Mouse (Mus musculus): ENCODE measurements around the gene Cd151. TPM values are rescaled to one million over a fixed set of nuclear protein-coding genes. Genes with fewer than 3 reads are reported as not detected.
A peak's percentile ranks its signal among the peaks of the same experiment; 100 is the strongest.
"Not testable (repeated sequence)": the region's sequence is repeated elsewhere in the genome, so short reads cannot be mapped to it uniquely, and the experiment has no call there.

Cd151 gene
- polyA plus RNA-seq, 1 experiment from 2014 or later, result 4.1 TPM

GRCm38 (mm10) chr7:141437178-141438120, 29.7 kb upstream of the Cd151 start, which contains the start of gene Slc25a22:
Slc25a22 (minus strand) TSS chr7:141437892.
- Histone ChIP-seq H3K9ac (peak within 1 kb of the TSS; percentile 83), H3K27me3 (no peaks in the 10 kb centered on the region), H3K4me3 (replicated peaks) (peak within 1 kb of the TSS; percentile 71), H3K4me1 (replicated peaks) (peaks cover 84% of the 10 kb centered on the region), H3K9me3 (replicated peaks) (no peaks in the 10 kb centered on the region), H3K27ac (peak within 1 kb of the TSS; percentile 75), H3K36me3 (peaks cover 64% of the 10 kb centered on the region), H3K4me2 (peak within 1 kb of the TSS; percentile 93)
- peak; percentile 69 for DNase-seq
- WGBS (ENCODE audit: insufficient replicate concordance), result 6% methylated on average over 53 of the region's 53 CpGs
- ATAC-seq (ENCODE audit: low read depth), result peak; percentile 78

DNA sequence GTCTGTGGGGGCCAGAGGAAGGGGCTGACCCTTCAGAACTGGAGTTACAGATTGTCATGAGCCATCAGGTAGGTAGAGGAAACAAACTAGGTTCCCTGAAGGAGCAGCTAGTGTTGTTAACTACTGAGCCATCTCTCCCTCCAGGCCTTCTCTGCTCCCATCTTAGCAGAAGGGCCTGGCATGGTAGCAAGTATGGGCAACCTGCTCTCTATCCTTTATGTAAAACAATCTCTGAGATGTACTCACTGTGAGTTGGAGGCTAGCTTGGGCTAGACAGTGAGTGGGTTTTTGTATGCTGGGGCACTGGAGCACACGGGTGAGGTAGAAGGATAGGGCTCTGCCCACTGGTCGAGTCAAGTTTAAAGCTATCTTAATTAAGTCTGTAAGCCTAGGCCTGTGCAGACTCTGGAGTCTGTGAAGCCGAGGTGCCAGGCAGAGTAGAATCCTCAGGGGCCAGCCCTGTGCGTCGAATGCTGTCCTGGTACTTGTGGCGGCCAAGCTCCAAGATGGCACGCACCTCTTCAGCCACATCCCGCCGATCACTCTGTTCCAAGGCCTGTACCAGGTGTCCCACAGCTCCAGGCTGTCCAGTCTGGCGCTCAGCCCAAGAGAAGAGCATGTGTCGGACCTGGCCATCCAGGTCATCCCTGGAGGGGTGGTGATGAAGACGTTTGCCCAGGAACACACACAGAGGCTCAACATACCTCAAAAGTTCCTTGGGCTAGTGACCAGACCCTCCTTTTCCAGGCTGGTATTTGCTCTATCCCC, 28.8 kb upstream of the Cd151 start:
- H3K9ac ChIP-seq, result peak overlapping the region; percentile 83; the same call in 1 of the 2 replicates
- no peak overlapping the region for H3K4me3 ChIP-seq (replicated peaks)
- DNase-seq (no peak), ATAC-seq (ENCODE audit: low read depth) (no peak)
- WGBS (ENCODE audit: insufficient replicate concordance), result 86% methylated on average over 12 of the region's 12 CpGs
- peaks cover 61% of the 10 kb centered on the region for H3K36me3 ChIP-seq
- no peaks in the 10 kb centered on the region for H3K27me3 ChIP-seq
- H3K4me1 ChIP-seq (replicated peaks), result peaks cover 86% of the 10 kb centered on the region
- no peaks in the 10 kb centered on the region for H3K9me3 ChIP-seq (replicated peaks)
- H3K27ac ChIP-seq, result peak overlapping the region; percentile 36
- H3K4me2 ChIP-seq, result no peak overlapping the region

GRCm38 (mm10) chr7:141439140-141439679, 28.0 kb upstream of the Cd151 start:
- Histone ChIP-seq H3K4me2 (no peak overlapping the region), H3K27ac (no peak overlapping the region; the same call in 1 of the 2 replicates), H3K9me3 (replicated peaks) (no peaks in the 10 kb centered on the region), H3K4me3 (replicated peaks) (no peak overlapping the region), H3K4me1 (replicated peaks) (peaks cover 84% of the 10 kb centered on the region), H3K36me3 (peaks cover 54% of the 10 kb centered on the region), H3K9ac (no peak overlapping the region), H3K27me3 (no peaks in the 10 kb centered on the region)
- ATAC-seq (ENCODE audit: low read depth) (no peak), DNase-seq (no peak)
- 91% methylated on average over 10 of the region's 10 CpGs for WGBS (ENCODE audit: insufficient replicate concordance)

GRCm38 (mm10) chr7:141439811-141440210, 27.4 kb upstream of the Cd151 start:
- WGBS (ENCODE audit: insufficient replicate concordance), result 90% methylated on average over 11 of the region's 11 CpGs
- H3K4me1 ChIP-seq (replicated peaks), result peaks cover 84% of the 10 kb centered on the region
- no peak overlapping the region for H3K27ac ChIP-seq
- no peaks in the 10 kb centered on the region for H3K27me3 ChIP-seq
- H3K36me3 ChIP-seq, result peaks cover 54% of the 10 kb centered on the region
- no peak for ATAC-seq (ENCODE audit: low read depth)
- no peak overlapping the region for H3K9ac ChIP-seq
- no peak overlapping the region for H3K4me3 ChIP-seq (replicated peaks)
- no peak overlapping the region for H3K4me2 ChIP-seq
- H3K9me3 ChIP-seq (replicated peaks), result no peaks in the 10 kb centered on the region
- no peak for DNase-seq

GRCm38 (mm10) chr7:141440613-141441012, 26.6 kb upstream of the Cd151 start:
- no peak for DNase-seq
- H3K36me3 ChIP-seq, result peaks cover 54% of the 10 kb centered on the region
- peaks cover 78% of the 10 kb centered on the region for H3K4me1 ChIP-seq (replicated peaks)
- no peak for ATAC-seq (ENCODE audit: low read depth)
- H3K27me3 ChIP-seq, result no peaks in the 10 kb centered on the region
- no peak overlapping the region for H3K27ac ChIP-seq
- no peak overlapping the region for H3K9ac ChIP-seq
- no peak overlapping the region for H3K4me3 ChIP-seq (replicated peaks)
- H3K9me3 ChIP-seq (replicated peaks), result no peaks in the 10 kb centered on the region
- 42% methylated on average over 6 of the region's 6 CpGs for WGBS (ENCODE audit: insufficient replicate concordance)
- H3K4me2 ChIP-seq, result no peak overlapping the region

DNA sequence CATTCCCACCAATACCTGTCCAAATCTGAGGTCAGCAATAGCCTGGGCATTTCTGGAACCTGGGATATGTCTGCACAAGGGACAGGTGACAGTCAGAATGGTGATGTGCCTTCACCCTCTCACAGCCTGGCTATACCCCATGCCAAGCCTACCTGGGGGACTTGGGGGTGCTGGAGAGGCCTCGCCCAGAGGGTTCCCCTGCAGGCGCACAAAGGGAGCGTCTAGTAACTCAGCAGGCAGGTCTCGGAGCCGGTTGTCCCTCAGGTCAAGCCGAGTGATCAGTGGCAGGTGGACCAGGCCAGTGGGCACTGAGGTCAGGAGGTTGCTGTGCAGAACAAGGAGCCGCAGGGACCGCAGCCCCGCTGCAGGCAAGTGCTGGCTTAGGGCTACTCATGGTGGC, 25.7 kb upstream of the Cd151 start:
- H3K4me3 ChIP-seq (replicated peaks), result no peak overlapping the region; the same call in 1 of the 2 replicates
- DNase-seq, result no peak
- H3K36me3 ChIP-seq, result peaks cover 54% of the 10 kb centered on the region
- peaks cover 71% of the 10 kb centered on the region for H3K4me1 ChIP-seq (replicated peaks)
- 92% methylated on average over 9 of the region's 9 CpGs for WGBS (ENCODE audit: insufficient replicate concordance)
- H3K27me3 ChIP-seq, result no peaks in the 10 kb centered on the region
- H3K9ac ChIP-seq, result peak overlapping the region; percentile 83
- no peaks in the 10 kb centered on the region for H3K9me3 ChIP-seq (replicated peaks)
- H3K4me2 ChIP-seq, result peak overlapping the region; percentile 97
- peak overlapping the region; percentile 18; the same call in 1 of the 2 replicates for H3K27ac ChIP-seq
- ATAC-seq (ENCODE audit: low read depth), result no peak

DNA sequence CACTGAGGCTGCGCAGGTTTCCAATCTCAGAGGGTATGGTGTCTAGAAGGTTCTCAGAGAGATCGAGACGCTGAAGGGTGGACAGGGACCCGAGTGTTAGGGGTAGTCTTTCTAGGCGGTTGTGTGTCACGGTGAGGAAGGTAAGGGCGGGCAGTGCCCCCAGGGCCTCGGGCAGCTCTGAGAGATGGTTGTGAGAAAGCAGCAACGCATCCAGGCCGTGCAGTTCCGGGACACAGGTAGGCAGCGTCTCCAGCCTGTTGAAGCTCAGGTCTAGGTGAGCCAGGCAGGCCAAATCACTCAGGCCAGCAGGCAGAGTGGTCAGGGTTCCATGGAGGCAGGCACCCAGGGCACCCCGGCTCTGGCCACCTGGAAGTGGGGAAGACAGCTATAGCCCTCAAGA, 25.0 kb upstream of the Cd151 start:
- H3K9ac ChIP-seq, result peak overlapping the region; percentile 83
- ATAC-seq (ENCODE audit: low read depth), result no peak
- DNase-seq, result no peak
- H3K27ac ChIP-seq, result peak overlapping the region; percentile 79; the same call in 1 of the 2 replicates
- H3K27me3 ChIP-seq, result no peaks in the 10 kb centered on the region
- H3K36me3 ChIP-seq, result peaks cover 54% of the 10 kb centered on the region
- H3K4me2 ChIP-seq, result peak overlapping the region; percentile 97
- 86% methylated on average over 13 of the region's 13 CpGs for WGBS (ENCODE audit: insufficient replicate concordance)
- H3K4me1 ChIP-seq (replicated peaks), result peaks cover 69% of the 10 kb centered on the region
- H3K9me3 ChIP-seq (replicated peaks), result no peaks in the 10 kb centered on the region
- peak overlapping the region; percentile 72 for H3K4me3 ChIP-seq (replicated peaks)

- peak; percentile 15 for ATAC-seq (ENCODE audit: low read depth)
- 19% methylated on average over 12 of the region's 12 CpGs for WGBS (ENCODE audit: insufficient replicate concordance)
Observed at GRCm38 (mm10) chr7:141443081-141443821, 23.9 kb upstream of the Cd151 start.

GRCm38 (mm10) chr7:141443828-141444237, 23.4 kb upstream of the Cd151 start, which contains the start of gene Pidd1:
Pidd1 (minus strand) TSS chr7:141444025.
- peak within 1 kb of the TSS; percentile 83 for H3K9ac ChIP-seq
- peaks cover 65% of the 10 kb centered on the region for H3K4me1 ChIP-seq (replicated peaks)
- H3K36me3 ChIP-seq, result peaks cover 49% of the 10 kb centered on the region
- H3K4me2 ChIP-seq, result peak within 1 kb of the TSS; percentile 97
- no peaks in the 10 kb centered on the region for H3K9me3 ChIP-seq (replicated peaks)
- DNase-seq (peak; percentile 78), ATAC-seq (ENCODE audit: low read depth) (peak; percentile 68)
- H3K4me3 ChIP-seq (replicated peaks), result peak within 1 kb of the TSS; percentile 72
- H3K27ac ChIP-seq, result peak within 1 kb of the TSS; percentile 79
- no peaks in the 10 kb centered on the region for H3K27me3 ChIP-seq
- WGBS (ENCODE audit: insufficient replicate concordance), result under 1% methylated on average over 25 of the region's 25 CpGs

More at GRCm38 (mm10) chr7:141443081-141443821, 23.9 kb upstream of the Cd151 start:
- peaks cover 63% of the 10 kb centered on the region for H3K4me1 ChIP-seq (replicated peaks)
- peak overlapping the region; percentile 83 for H3K9ac ChIP-seq
- H3K27me3 ChIP-seq, result no peaks in the 10 kb centered on the region
- peaks cover 49% of the 10 kb centered on the region for H3K36me3 ChIP-seq
- peak overlapping the region; percentile 72 for H3K4me3 ChIP-seq (replicated peaks)
- peak overlapping the region; percentile 79 for H3K27ac ChIP-seq
- no peaks in the 10 kb centered on the region for H3K9me3 ChIP-seq (replicated peaks)
- H3K4me2 ChIP-seq, result peak overlapping the region; percentile 97
- DNase-seq, result peak; percentile 42

DNA sequence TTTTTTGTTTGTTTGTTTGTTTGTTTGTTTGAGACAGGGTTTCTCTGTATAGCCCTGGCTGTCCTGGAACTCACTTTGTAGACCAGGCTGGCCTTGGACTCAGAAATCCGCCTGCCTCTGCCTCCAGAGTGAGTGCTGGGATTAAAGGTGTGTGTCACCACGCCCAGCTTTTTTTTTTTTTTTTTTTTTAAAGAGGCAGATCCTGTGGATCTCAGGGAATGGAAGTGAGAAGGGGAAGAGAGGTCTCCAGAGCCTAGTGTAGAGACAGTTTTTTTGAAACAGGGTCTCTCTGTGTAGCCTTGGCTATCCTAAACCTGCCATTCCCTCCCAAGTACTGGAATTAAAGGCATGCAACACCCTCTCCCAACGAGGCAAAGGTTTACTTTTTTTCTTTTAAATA, 20.8 kb upstream of the Cd151 start:
- H3K9me3 ChIP-seq (replicated peaks); ATAC-seq (ENCODE audit: low read depth); DNase-seq; H3K27me3 ChIP-seq: not testable (repeated sequence)
- peak overlapping the region; percentile 76 for H3K4me2 ChIP-seq
- H3K36me3 ChIP-seq, result peaks cover 49% of the 10 kb centered on the region
- peak overlapping the region; percentile 96 for H3K9ac ChIP-seq
- WGBS (ENCODE audit: insufficient replicate concordance), result 54% methylated on average over 3 of the region's 3 CpGs
- H3K4me3 ChIP-seq (replicated peaks), result peak overlapping the region; percentile 92
- H3K4me1 ChIP-seq (replicated peaks), result peaks cover 76% of the 10 kb centered on the region
- H3K27ac ChIP-seq, result peak overlapping the region; percentile 90; the same call in 1 of the 2 replicates
